Mouse (Mus musculus) lung, postnatal 0 days (tissue): ENCODE data around the gene Nabp2.

ENCODE experiments used
- CTCF ChIP-seq: IDR thresholded peaks from 2 replicates; pipeline ENCODE4 v1.5.1; 2016; ENCODE audit warnings: antibody characterized with exemption, mild to moderate bottlenecking
- EP300 ChIP-seq: IDR thresholded peaks from 2 replicates; pipeline ENCODE4 v1.6.1; 2016; ENCODE audit warnings: antibody characterized with exemption, mild to moderate bottlenecking, control low read depth

DNA sequence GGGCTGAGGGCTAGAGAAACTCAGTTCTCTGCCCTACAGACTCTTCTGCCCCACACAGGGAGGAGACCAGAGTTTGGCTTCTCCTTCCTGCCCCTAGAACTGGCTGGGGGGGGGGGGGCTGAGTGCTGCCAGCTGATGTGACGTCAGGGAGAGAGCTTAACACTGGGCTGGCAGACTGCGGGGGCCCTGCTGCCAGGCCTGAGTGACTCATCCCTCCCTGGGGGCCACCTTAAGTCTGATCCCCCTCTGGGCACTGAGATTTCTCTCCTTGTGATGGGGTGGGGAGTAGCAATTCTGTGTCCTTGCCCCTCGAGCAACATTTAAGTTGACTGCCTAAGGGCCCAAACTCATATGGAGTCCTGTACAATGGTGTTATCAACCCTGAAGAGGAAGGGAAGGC lies 32.8 kb downstream of the Nabp2 start:
- TF ChIP-seq CTCF = no peak
- no peak for TF ChIP-seq EP300
